Mouse (Mus musculus) neural tube, embryonic 15.5 days (tissue): ENCODE data around the gene Ccdc18. TPM values are rescaled to one million over a fixed set of nuclear protein-coding genes. Genes with fewer than 3 reads are reported as not detected.
"Not testable (repeated sequence)": the region's sequence is repeated elsewhere in the genome, so short reads cannot be mapped to it uniquely, and the experiment has no call there.

Experiments
- ATAC-seq: fragments of 200-750 bp; cut with Nextera tagmentation; 2 replicates; pipeline ENCODE4 v1.8.0; 2017; ENCODE audit warnings: mild to moderate bottlenecking, moderate TSS enrichment, moderate library complexity; ENCODE audit not compliant: low FRiP score
- H3K27ac ChIP-seq: fragments of 300-500 bp; sonication (generic); replicated peaks from 2 replicates; pipeline ENCODE4 v1.5.1; 2015; ENCODE audit warnings: mild to moderate bottlenecking, inconsistent platforms
- H3K27me3 ChIP-seq: fragments of 300-500 bp; sonication (generic); replicated peaks from 2 replicates; pipeline ENCODE4 v1.6.1; 2015; ENCODE audit warnings: inconsistent platforms
- H3K36me3 ChIP-seq: fragments of 300-500 bp; sonication (generic); 2 replicates; pipeline ENCODE4 v1.6.1; 2015; ENCODE audit warnings: inconsistent platforms
- H3K4me1 ChIP-seq: fragments of 300-500 bp; sonication (generic); 2 replicates; pipeline ENCODE4 v1.6.1; 2015; ENCODE audit warnings: inconsistent platforms
- H3K4me2 ChIP-seq: fragments of 300-500 bp; sonication (generic); 2 replicates; pipeline ENCODE4 v1.6.1; 2015; ENCODE audit warnings: inconsistent platforms, mild to moderate bottlenecking, moderate library complexity
- H3K4me3 ChIP-seq: fragments of 300-500 bp; sonication (generic); replicated peaks from 2 replicates; pipeline ENCODE4 v1.5.1; 2015; ENCODE audit warnings: mild to moderate bottlenecking, inconsistent platforms
- H3K9ac ChIP-seq: fragments of 300-500 bp; sonication (generic); replicated peaks from 2 replicates; pipeline ENCODE4 v1.6.1; 2015; ENCODE audit warnings: mild to moderate bottlenecking, inconsistent platforms
- H3K9me3 ChIP-seq: fragments of 300-500 bp; sonication (generic); replicated peaks from 2 replicates; pipeline ENCODE4 v1.6.1; 2016; ENCODE audit warnings: inconsistent platforms
- WGBS: fragments of 180-500 bp; shearing (Covaris S2); methylation state at CpG from one replicate; pipeline ENCODE4 v1.1.7; 2015; ENCODE audit warnings: mixed read lengths; 5-methylcytosine and 5-hydroxymethylcytosine counted together
- polyA plus RNA-seq: library from polyadenylated mRNA; unstranded; fragments of >200 nt; fragmentation: Nextera tagmentation; extraction: Ambion mirVana; gene quantifications from 2 replicates; pipeline ENCODE4 v1.2.1, GENCODE M21; 2015

The Ccdc18 gene
- polyA plus RNA-seq, 1 experiment from 2014 or later = 2.1 TPM

DNA sequence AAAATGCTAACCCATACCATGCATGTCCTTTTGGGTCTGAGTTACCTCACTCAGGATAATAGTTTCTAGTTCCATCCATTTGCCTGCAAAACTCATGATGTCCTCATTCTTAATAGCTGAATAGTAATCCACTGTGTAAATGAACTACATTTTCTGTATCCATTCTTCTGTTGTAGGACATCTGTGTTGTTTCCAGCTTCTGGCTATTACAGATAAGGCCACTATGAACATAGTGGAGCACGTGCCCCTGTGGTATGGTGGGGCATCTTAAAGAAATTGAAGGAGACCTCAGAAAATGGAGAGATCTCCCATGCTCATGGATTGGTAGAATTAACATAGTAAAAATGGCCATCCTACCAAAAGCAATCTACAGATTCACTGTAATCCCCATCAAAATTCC is 131.1 kb downstream of the Ccdc18 start:
- H3K4me3 ChIP-seq, H3K9ac ChIP-seq, H3K4me2 ChIP-seq, H3K9me3 ChIP-seq, ATAC-seq, H3K27me3 ChIP-seq, H3K27ac ChIP-seq, H3K36me3 ChIP-seq: not testable (repeated sequence)
- 95% methylated on average over 1 of the region's 1 CpGs for WGBS
- peaks cover 10% of the 10 kb centered on the region for H3K4me1 ChIP-seq

DNA sequence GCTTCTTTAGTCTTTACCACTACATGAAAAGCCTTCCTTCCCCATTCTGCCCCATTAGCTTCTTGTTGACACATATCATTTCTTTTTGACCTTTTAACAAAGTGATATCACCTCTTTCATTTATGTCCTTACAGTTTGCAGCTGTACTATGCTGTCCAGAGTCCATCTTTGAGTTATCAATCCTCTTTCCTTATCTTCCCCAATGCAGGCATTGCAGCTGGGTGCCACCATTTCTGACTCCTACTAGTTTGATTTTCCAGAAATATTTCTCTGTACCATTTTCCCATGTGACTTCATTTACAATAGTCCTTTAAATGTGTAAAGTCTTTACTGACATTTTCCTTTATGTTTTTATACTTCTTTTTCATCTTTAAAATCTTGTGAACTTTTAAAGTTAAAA is 134.3 kb downstream of the Ccdc18 start:
- Histone ChIP-seq H3K9ac (no peak overlapping the region), H3K36me3 (no peaks in the 10 kb centered on the region), H3K9me3 (no peaks in the 10 kb centered on the region), H3K27ac (no peak overlapping the region), H3K4me2 (no peak overlapping the region), H3K4me3 (no peak overlapping the region), H3K4me1 (peaks cover 32% of the 10 kb centered on the region), H3K27me3 (no peaks in the 10 kb centered on the region)
- no peak for ATAC-seq

- peak within 1 kb of the TSS; percentile 83 for H3K4me2 ChIP-seq
- no peaks in the 10 kb centered on the region for H3K9me3 ChIP-seq
- 4% methylated on average over 42 of the region's 55 CpGs for WGBS
- peaks cover 38% of the 10 kb centered on the region for H3K4me1 ChIP-seq
- no peaks in the 10 kb centered on the region for H3K27me3 ChIP-seq
- H3K4me3 ChIP-seq = peak within 1 kb of the TSS; percentile 98
- peak; percentile 98 for ATAC-seq
- peak within 1 kb of the TSS; percentile 95 for H3K27ac ChIP-seq
- H3K9ac ChIP-seq = peak within 1 kb of the TSS; percentile 99
- no peaks in the 10 kb centered on the region for H3K36me3 ChIP-seq
These were observed 135.7 kb downstream of the Ccdc18 start, which contains the start of gene Dr1 for GRCm38 (mm10) chr5:108268127-108269062. Gene Dr1 (plus strand): TSS chr5:108268897.

DNA sequence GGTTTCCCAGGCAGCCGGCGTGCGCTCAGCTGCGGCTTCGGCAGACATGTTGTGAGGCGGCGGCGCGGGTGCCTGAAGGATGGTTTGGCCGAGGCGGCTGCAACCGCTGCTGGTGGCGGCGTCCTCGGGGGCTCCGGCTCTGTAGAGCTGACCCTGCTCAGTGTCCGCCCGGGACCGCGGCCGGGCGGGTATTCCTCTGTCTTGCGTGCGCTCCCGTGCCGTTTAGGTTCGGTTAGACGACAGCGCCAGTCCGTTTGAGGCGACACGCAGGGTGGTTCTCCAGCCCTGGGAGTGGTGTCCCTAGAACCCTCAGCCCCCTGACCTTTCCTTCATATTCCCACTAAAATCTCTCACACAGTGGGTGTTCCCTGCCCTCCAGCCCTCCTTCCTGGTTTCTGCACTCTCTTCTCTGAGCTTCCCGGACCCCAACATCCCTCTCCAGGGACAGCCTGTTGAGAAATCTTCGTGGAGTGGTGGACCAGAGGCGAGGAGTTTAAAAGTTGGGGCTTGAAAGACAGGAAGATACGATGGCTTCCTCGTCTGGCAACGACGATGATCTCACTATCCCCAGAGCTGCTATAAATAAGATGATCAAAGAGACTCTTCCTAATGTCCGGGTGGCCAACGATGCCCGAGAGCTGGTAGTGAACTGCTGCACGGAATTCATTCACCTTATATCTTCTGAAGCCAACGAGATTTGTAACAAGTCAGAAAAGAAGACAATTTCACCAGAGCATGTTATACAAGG is 136.6 kb downstream of the Ccdc18 start:
- Histone ChIP-seq H3K4me2 (peak overlapping the region; percentile 83), H3K9ac (peak overlapping the region; percentile 99), H3K9me3 (no peaks in the 10 kb centered on the region), H3K4me3 (peak overlapping the region; percentile 98), H3K27me3 (no peaks in the 10 kb centered on the region), H3K36me3 (peaks cover 3% of the 10 kb centered on the region), H3K27ac (peak overlapping the region; percentile 95), H3K4me1 (peaks cover 42% of the 10 kb centered on the region)
- under 1% methylated on average over 44 of the region's 44 CpGs for WGBS
- ATAC-seq = peak; percentile 65

GRCm38 (mm10) chr5:108269811-108270151 is 137.1 kb downstream of the Ccdc18 start:
- Histone ChIP-seq H3K9me3 (no peaks in the 10 kb centered on the region), H3K27ac (no peak overlapping the region), H3K27me3 (no peaks in the 10 kb centered on the region), H3K36me3 (peaks cover 3% of the 10 kb centered on the region), H3K4me2 (peak overlapping the region; percentile 83), H3K4me3 (peak overlapping the region; percentile 98), H3K9ac (peak overlapping the region; percentile 99), H3K4me1 (peaks cover 42% of the 10 kb centered on the region)
- 15% methylated on average over 7 of the region's 7 CpGs for WGBS
- no peak for ATAC-seq

- 59% methylated on average over 9 of the region's 9 CpGs for WGBS
- no peaks in the 10 kb centered on the region for H3K9me3 ChIP-seq
- no peak overlapping the region for H3K27ac ChIP-seq
- no peaks in the 10 kb centered on the region for H3K27me3 ChIP-seq
- peaks cover 3% of the 10 kb centered on the region for H3K36me3 ChIP-seq
- peaks cover 42% of the 10 kb centered on the region for H3K4me1 ChIP-seq
- ATAC-seq = no peak
- H3K4me2 ChIP-seq = peak overlapping the region; percentile 83
- peak overlapping the region; percentile 99; the same call in 1 of the 2 replicates for H3K9ac ChIP-seq
- peak overlapping the region; percentile 98 for H3K4me3 ChIP-seq
These were observed 137.7 kb downstream of the Ccdc18 start for GRCm38 (mm10) chr5:108270415-108270814.

- H3K4me3 ChIP-seq = peak overlapping the region; percentile 9; the same call in 1 of the 2 replicates
- not testable (repeated sequence) for H3K36me3 ChIP-seq, H3K9me3 ChIP-seq, ATAC-seq, H3K9ac ChIP-seq, H3K27ac ChIP-seq, H3K27me3 ChIP-seq
- WGBS = 95% methylated on average over 6 of the region's 6 CpGs
- H3K4me2 ChIP-seq = peak overlapping the region; percentile 83
- peaks cover 42% of the 10 kb centered on the region for H3K4me1 ChIP-seq
These were observed 138.7 kb downstream of the Ccdc18 start for GRCm38 (mm10) chr5:108271345-108271744.

Other genes with a start within 250 kb of the Ccdc18 start
- gene Rpl5, start 232.4 kb upstream of the Ccdc18 start, polyA plus RNA-seq = 56.6 and 64.7 TPM in 2 replicates
- 72.4 and 79.1 TPM in 2 replicates for gene Fam69a, start 145.8 kb upstream of the Ccdc18 start, polyA plus RNA-seq
- 83.8 and 132 TPM in 2 replicates for gene Mtf2, start 67.2 kb upstream of the Ccdc18 start, polyA plus RNA-seq
- gene Tmed5, start 255 bp upstream of the Ccdc18 start, polyA plus RNA-seq = 27.0 and 45.5 TPM in 2 replicates
- 39.6 and 42.8 TPM in 2 replicates for gene Dr1, start 136.0 kb downstream of the Ccdc18 start, polyA plus RNA-seq
- 4.5 and 4.9 TPM in 2 replicates for gene Pigg, start 179.7 kb downstream of the Ccdc18 start, polyA plus RNA-seq
- gene Gm42517, start 235.0 kb downstream of the Ccdc18 start, polyA plus RNA-seq = 2.4 and 3.0 TPM in 2 replicates